Mouse (Mus musculus) E14TG2a.4 (cell line): ENCODE measurements at regions not wholly inside any gene's neighbourhood (a gene's known extent, or its start where the extent isn't known, plus 50 kb on each side); places are given as distances from the start of the nearest gene placed in this dataset.

Experiments used
- CTCF ChIP-seq: conservative IDR thresholded peaks from 2 replicates; pipeline ENCODE4 v1.5.1; 2014; ENCODE audit warnings: low read length
- NANOG ChIP-seq: IDR thresholded peaks from 2 replicates; pipeline ENCODE4 v1.6.1; 2014; ENCODE audit warnings: borderline replicate concordance, low read length, mixed read lengths
- POU5F1 ChIP-seq: IDR thresholded peaks from 2 replicates; pipeline ENCODE4 v1.6.1; 2014; ENCODE audit warnings: low read length, borderline replicate concordance

- no peak for TF ChIP-seq CTCF
- TF ChIP-seq NANOG = no peak
- no peak for TF ChIP-seq POU5F1
These were observed 90.2 kb upstream of the Auts2 start for GRCm38 (mm10) chr5:132633198-132633884.
